Mouse (Mus musculus) stomach, embryonic 16.5 days (tissue): ENCODE results near the gene Tm9sf4. TPM values are rescaled to one million over a fixed set of nuclear protein-coding genes. Genes with fewer than 3 reads are reported as not detected.

Experiments used
- ATAC-seq: fragments of 200-750 bp; cut with Nextera tagmentation; 2 replicates; pipeline ENCODE4 v1.8.0; 2017; ENCODE audit warnings: moderate number of reproducible peaks, moderate TSS enrichment; ENCODE audit not compliant: insufficient read depth, low FRiP score
- H3K27ac ChIP-seq: fragments of 300-500 bp; sonication (generic); 2 replicates; pipeline ENCODE4 v1.5.1; 2014; ENCODE audit warnings: low read length
- H3K27me3 ChIP-seq: fragments of 300-500 bp; sonication (generic); 2 replicates; pipeline ENCODE4 v1.6.1; 2014; ENCODE audit warnings: low read length, control low read depth, mixed read lengths; ENCODE audit not compliant: control insufficient read depth, insufficient read depth
- H3K36me3 ChIP-seq: fragments of 300-500 bp; sonication (generic); 2 replicates; pipeline ENCODE4 v1.6.1; 2014; ENCODE audit warnings: low read length; ENCODE audit not compliant: control insufficient read depth, insufficient read depth
- H3K4me1 ChIP-seq: fragments of 300-500 bp; sonication (generic); 2 replicates; pipeline ENCODE4 v1.6.1; 2014; ENCODE audit warnings: low read length, control low read depth, mixed read lengths; ENCODE audit not compliant: control insufficient read depth, insufficient read depth
- H3K4me2 ChIP-seq: fragments of 300-500 bp; sonication (generic); 2 replicates; pipeline ENCODE4 v1.6.1; 2014; ENCODE audit warnings: low read depth, low read length, mixed read lengths
- H3K4me3 ChIP-seq: fragments of 300-500 bp; sonication (generic); replicated peaks from 2 replicates; pipeline ENCODE4 v1.5.1; 2014; ENCODE audit warnings: mild to moderate bottlenecking, low read length
- H3K9ac ChIP-seq: fragments of 300-500 bp; sonication (generic); 2 replicates; pipeline ENCODE4 v1.6.1; 2014; ENCODE audit warnings: low read length
- H3K9me3 ChIP-seq: fragments of 300-500 bp; sonication (generic); replicated peaks from 2 replicates; pipeline ENCODE4 v1.6.1; 2016; ENCODE audit warnings: low read length, control low read depth; ENCODE audit not compliant: control insufficient read depth
- WGBS: fragments of 180-500 bp; shearing (Covaris S2); extraction: QIAGEN DNeasy Blood & Tissue Kit; methylation state at CpG from one replicate; pipeline ENCODE4 v1.1.7; 2014; 5-methylcytosine and 5-hydroxymethylcytosine counted together
- polyA plus RNA-seq: library from polyadenylated mRNA; unstranded; fragments of >200 nt; fragmentation: Nextera tagmentation; extraction: Ambion mirVana; gene quantifications from 2 replicates; pipeline ENCODE4 v1.2.1, GENCODE M21; 2015

The Tm9sf4 gene
- polyA plus RNA-seq, 1 experiment from 2014 or later, result 86.7 TPM

DNA sequence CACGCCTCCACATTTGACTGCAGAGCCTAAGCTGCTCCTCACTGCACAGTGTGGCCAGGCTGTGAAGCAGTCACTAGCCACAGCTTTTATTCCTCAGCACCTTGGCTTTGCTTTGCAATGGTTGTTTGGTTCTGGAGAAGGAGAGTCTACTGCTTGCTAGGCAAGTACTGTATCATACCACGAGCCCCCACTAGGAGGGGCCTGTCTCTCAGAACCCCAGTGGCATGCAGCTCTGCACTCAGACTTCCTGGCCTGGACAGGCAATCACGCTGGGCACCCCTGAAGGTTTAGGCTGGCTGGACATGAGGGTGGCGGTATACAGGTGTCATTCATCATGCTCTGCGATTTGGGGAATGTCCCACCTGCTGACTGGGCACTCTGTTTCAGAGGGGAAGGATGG lies 26.9 kb upstream of the Tm9sf4 start:
- Histone ChIP-seq H3K9ac (no peak overlapping the region), H3K9me3 (no peaks in the 10 kb centered on the region), H3K36me3 (no peaks in the 10 kb centered on the region), H3K27me3 (no peaks in the 10 kb centered on the region), H3K27ac (no peak overlapping the region), H3K4me2 (no peak overlapping the region), H3K4me1 (no peaks in the 10 kb centered on the region), H3K4me3 (no peak overlapping the region)
- no peak for ATAC-seq
- WGBS, result 30% methylated on average over 5 of the region's 5 CpGs

- Histone ChIP-seq H3K4me3 (no peak overlapping the region), H3K27me3 (no peaks in the 10 kb centered on the region), H3K27ac (no peak overlapping the region), H3K36me3 (no peaks in the 10 kb centered on the region), H3K9ac (no peak overlapping the region), H3K4me1 (no peaks in the 10 kb centered on the region), H3K4me2 (no peak overlapping the region), H3K9me3 (no peaks in the 10 kb centered on the region)
- WGBS, result 58% methylated on average over 4 of the region's 4 CpGs
- ATAC-seq, result no peak
Measured at GRCm38 (mm10) chr2:153136211-153136610, 24.9 kb upstream of the Tm9sf4 start.

- 73% methylated on average over 7 of the region's 7 CpGs for WGBS
- Histone ChIP-seq H3K9ac (no peak overlapping the region), H3K4me2 (no peak overlapping the region), H3K4me3 (no peak overlapping the region), H3K36me3 (no peaks in the 10 kb centered on the region), H3K27ac (no peak overlapping the region), H3K9me3 (no peaks in the 10 kb centered on the region), H3K4me1 (no peaks in the 10 kb centered on the region), H3K27me3 (no peaks in the 10 kb centered on the region)
- ATAC-seq, result no peak
Measured at GRCm38 (mm10) chr2:153139158-153139557, 21.9 kb upstream of the Tm9sf4 start.

DNA sequence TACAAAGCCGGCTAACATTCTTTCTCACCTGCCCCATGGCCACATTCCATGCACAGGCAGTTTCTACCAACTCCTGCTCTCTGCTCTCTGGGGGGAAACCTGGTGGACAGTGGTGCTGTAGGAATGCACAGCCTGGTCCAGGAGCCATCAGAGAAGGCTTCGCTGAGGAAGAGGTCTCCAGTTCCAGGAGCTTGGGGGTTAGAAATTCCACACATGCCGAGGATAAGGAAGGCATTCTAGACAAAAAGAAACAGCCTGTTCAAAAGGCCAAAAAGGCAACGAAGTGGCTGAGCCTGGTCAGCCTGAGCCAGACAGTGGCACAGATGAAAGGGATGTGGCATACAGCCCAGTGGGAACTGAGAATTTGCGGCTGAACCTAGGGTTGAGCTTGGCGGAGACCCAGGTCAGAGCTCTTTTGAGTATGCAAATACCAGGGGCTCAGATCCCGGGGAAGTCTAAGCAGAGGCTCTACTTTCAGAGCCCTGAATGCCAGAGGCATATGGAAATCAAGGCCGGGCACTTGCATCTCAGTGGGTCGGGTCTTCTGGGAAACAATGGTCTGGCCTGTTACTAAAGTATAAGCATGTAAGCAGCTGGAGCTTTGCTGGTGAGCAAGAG lies 21.0 kb upstream of the Tm9sf4 start:
- no peak overlapping the region for H3K4me3 ChIP-seq
- no peak overlapping the region for H3K4me2 ChIP-seq
- WGBS, result 24% methylated on average over 9 of the region's 9 CpGs
- no peaks in the 10 kb centered on the region for H3K9me3 ChIP-seq
- H3K4me1 ChIP-seq, result no peaks in the 10 kb centered on the region
- no peak overlapping the region for H3K9ac ChIP-seq
- no peak for ATAC-seq
- H3K27me3 ChIP-seq, result no peaks in the 10 kb centered on the region
- H3K27ac ChIP-seq, result no peak overlapping the region; the same call in 1 of the 2 replicates
- H3K36me3 ChIP-seq, result no peaks in the 10 kb centered on the region

GRCm38 (mm10) chr2:153142620-153143199 lies 18.4 kb upstream of the Tm9sf4 start:
- Histone ChIP-seq H3K9me3 (no peaks in the 10 kb centered on the region), H3K4me1 (no peaks in the 10 kb centered on the region), H3K4me2 (no peak overlapping the region), H3K4me3 (no peak overlapping the region), H3K9ac (no peak overlapping the region), H3K27me3 (no peaks in the 10 kb centered on the region), H3K27ac (no peak overlapping the region), H3K36me3 (no peaks in the 10 kb centered on the region)
- ATAC-seq, result no peak; the same call in 1 of the 2 replicates
- WGBS, result 27% methylated on average over 10 of the region's 10 CpGs

DNA sequence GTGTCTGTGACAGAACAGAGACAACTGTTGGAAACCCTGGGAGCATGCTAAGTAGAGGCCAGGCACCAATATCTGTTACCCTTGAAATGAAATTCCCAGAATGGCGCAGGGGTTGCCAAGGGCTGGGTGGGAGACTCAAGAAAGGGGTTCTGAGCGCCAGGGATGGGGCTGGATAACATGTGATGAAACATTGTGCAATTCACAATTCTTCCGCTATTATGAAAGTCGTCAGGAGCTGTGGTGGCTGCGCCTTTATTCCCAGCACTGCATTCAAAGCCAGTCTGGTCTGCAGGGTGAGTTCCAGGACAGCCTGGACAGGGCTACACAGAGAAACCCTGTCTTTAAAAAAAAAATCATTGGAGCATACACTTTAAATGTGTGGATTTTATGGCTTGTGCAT lies 15.8 kb upstream of the Tm9sf4 start:
- Histone ChIP-seq H3K36me3 (no peaks in the 10 kb centered on the region), H3K9ac (no peak overlapping the region), H3K4me1 (no peaks in the 10 kb centered on the region), H3K27me3 (no peaks in the 10 kb centered on the region), H3K27ac (no peak overlapping the region), H3K4me3 (no peak overlapping the region), H3K4me2 (no peak overlapping the region), H3K9me3 (no peaks in the 10 kb centered on the region)
- 76% methylated on average over 5 of the region's 5 CpGs for WGBS
- no peak for ATAC-seq

DNA sequence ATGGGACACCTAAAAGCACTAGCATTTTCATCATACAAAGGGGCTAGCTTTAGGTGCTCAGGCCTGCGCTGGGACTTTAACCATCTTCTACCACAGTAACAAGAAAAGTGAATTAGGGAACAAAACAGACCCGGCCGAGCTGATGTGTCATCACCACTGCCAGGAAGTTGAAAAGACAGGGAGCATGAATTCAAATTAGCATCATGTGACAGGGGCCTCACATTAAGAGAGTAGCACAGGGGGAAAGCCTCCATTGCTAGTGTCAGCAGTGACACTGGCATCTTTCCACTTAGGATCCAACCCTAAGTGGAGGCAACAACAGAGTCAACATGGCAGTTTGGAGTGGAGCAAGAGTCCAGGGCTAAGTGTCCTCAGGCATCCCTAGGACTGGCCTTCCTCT lies 13.9 kb upstream of the Tm9sf4 start:
- Histone ChIP-seq H3K9ac (no peak overlapping the region), H3K27me3 (no peaks in the 10 kb centered on the region), H3K4me1 (no peaks in the 10 kb centered on the region), H3K4me2 (no peak overlapping the region), H3K36me3 (no peaks in the 10 kb centered on the region), H3K4me3 (no peak overlapping the region), H3K27ac (no peak overlapping the region), H3K9me3 (no peaks in the 10 kb centered on the region)
- no peak for ATAC-seq
- 76% methylated on average over 3 of the region's 3 CpGs for WGBS

- Histone ChIP-seq H3K4me2 (no peak overlapping the region), H3K27me3 (no peaks in the 10 kb centered on the region), H3K27ac (no peak overlapping the region), H3K36me3 (no peaks in the 10 kb centered on the region), H3K9me3 (no peaks in the 10 kb centered on the region), H3K4me3 (no peak overlapping the region), H3K4me1 (no peaks in the 10 kb centered on the region), H3K9ac (no peak overlapping the region)
- ATAC-seq, result no peak
- WGBS, result 22% methylated on average over 3 of the region's 3 CpGs
Measured at GRCm38 (mm10) chr2:153147715-153148114, 13.4 kb upstream of the Tm9sf4 start.

GRCm38 (mm10) chr2:153149742-153150141 lies 11.4 kb upstream of the Tm9sf4 start:
- ATAC-seq, result no peak

More at GRCm38 (mm10) chr2:153149742-153150141, 11.4 kb upstream of the Tm9sf4 start:
- H3K9ac ChIP-seq, result no peak overlapping the region
- H3K4me2 ChIP-seq, result no peak overlapping the region
- whole genome bisulfite sequencing, result 76% methylated on average over 3 of the region's 3 CpGs
- H3K27me3 ChIP-seq, result no peaks in the 10 kb centered on the region
- H3K36me3 ChIP-seq, result no peaks in the 10 kb centered on the region
- H3K4me3 ChIP-seq, result no peak overlapping the region
- no peaks in the 10 kb centered on the region for H3K9me3 ChIP-seq
- H3K4me1 ChIP-seq, result no peaks in the 10 kb centered on the region
- H3K27ac ChIP-seq, result no peak overlapping the region
